Mouse (Mus musculus) ovary, adult 2 months (tissue): ENCODE results near the gene Mindy2. TPM values are rescaled to one million over a fixed set of nuclear protein-coding genes. Genes with fewer than 3 reads are reported as not detected.

ENCODE experiments used
- polyA plus RNA-seq: library from polyadenylated mRNA; depleted of rRNA; stranded (reverse); fragments of >200 nt; gene quantifications from 2 replicates; pipeline ENCODE4 v1.2.3, GENCODE M21; 2012; rRNA removed

Mindy2 gene
- 14.6 and 22.4 TPM in 2 replicates for polyA plus RNA-seq

DNA sequence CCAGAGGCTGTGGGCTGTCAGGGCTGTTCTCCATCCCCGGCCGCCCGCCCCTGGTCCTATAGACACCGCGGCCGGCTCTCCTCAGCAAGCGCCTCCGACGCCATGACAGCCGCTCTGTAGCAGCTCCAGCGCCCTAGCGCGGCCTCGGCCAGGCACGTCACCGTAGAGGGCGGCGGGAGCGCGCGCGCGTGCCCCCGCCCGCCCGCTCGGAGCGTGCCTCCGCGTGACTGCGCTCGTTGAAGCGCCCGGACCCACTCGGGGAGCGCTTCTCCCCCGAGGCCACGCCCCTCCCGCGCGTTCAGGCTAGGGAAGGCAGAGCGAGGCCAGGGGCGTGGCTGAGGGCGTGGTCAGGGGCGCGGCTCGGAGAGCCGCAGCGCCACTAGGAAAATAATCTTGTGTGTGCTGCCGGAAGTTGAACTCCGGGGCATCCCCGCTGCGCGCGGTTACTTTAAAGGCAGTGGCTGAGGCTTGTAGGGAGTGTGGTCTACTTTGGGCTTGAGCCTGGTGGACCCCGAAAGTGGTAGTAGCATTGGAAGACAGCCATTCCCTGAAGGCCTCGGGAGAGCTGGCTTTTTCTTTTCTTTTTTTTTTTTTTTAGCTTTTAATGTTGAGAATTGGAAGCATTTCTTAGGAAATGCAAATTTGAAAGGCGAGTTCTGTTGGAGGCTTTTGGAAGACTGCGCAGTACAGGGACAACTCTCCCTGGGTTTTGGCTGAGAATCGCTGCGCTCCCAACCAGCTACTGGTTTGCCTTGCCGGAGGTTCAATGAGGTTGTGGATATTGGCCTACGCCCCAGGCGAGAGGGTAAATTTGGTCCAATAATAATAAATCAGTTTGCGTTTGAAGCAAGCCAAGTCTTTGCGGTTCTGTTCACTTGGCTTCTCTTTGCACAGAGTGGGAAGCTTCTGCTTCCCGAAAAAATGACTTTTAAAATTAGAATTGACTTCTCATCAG is at the start of gene Mindy2:
TSS of gene Mindy2 (minus strand) at position 162 of the 955 bp plus-strand sequence.

DNA sequence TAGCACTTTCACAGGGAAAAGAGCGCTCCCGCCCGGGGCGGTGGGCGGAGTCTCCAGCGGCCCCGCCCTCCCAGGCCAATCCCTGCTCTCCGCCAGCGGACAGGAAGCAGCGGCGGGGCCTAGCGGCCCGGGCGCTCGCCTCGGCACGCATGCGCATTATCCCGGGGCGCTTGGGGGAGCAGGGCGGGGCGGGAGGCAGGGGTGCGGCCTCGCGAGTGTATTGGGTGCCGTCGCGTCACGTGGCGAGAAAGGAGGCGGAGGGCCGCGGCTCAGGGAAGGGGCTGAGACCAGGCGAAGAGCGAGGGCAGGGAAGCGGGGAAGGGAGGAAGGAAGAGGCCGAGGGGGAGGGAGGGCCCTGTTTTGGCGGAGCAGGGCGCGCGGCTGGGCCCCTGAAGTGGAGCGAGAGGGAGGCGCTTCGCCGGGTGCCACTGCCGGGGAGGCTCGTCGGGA is 21.7 kb upstream of the Mindy2 start, which contains the start of gene Adam10:
TSS of gene Adam10 (plus strand) at position 316 of the 450 bp plus-strand sequence.

DNA sequence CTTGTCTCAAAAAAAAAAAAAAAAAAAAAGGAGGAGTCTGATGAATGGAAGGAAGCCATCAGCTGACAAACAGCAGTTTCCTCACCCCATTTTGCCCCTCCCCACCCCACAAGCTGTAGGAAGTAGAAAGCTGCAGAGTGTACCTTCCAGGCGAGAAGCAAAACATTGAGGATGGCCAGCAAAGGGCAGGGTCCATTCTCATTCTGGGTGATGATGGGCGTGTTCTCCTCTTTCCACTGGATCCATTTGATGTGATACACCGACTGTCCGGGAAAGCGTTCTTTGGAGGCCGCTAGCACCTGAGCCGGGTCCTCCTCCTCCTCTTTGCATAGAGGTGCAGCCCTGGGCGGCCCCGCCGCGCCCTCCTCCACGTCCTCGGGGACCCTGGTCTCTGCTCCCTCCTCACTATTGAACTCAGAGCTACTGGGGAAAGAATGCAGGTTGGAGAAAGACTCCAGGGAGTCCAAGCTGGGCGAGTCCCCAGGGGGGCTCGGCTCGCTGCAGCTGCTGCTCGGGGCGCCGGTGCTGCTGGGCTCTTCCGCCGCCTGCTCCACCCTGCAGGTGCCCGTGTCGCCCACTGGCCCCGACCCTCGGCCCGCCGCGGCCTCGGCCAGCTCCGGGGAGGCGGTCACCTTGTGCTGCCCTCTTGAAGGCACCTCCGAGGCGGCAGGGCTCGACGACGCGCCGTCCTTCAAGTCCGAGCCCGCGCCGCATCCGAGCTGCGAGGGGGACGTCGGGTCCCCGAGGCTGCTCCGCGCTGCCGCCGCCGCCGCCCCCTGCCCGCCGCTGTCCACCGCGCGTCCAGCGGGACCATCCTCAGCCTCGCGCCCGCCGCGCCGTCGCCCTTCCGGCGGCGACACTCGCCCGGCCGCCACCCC is 605 bp downstream of the Mindy2 start, which contains the start of gene Gm10642:
TSS of gene Gm10642 (plus strand) at position 122 of the 878 bp plus-strand sequence.

Other genes starting within 250 kb of the Mindy2 start
- gene Ccnb2, start 235.6 kb downstream of the Mindy2 start, polyA plus RNA-seq, result 20.0 and 20.7 TPM in 2 replicates
- gene Rnf111, start 153.4 kb downstream of the Mindy2 start, polyA plus RNA-seq, result 47.3 and 77.7 TPM in 2 replicates
- gene Sltm, start 114.4 kb downstream of the Mindy2 start, polyA plus RNA-seq, result 7.9 and 8.7 TPM in 2 replicates
- 1.2 and 1.3 TPM in 2 replicates for gene Gm10642, start 923 bp downstream of the Mindy2 start, polyA plus RNA-seq
- 17.3 and 58.3 TPM in 2 replicates for gene Adam10, start 21.8 kb upstream of the Mindy2 start, polyA plus RNA-seq